Mouse (Mus musculus): ENCODE data around the gene Bglap2. TPM values are rescaled to one million over a fixed set of nuclear protein-coding genes. Genes with fewer than 3 reads are reported as not detected.

Bglap2 gene
- total and polyA plus RNA-seq, 2 experiments from 2014 or later, result not detected

- no peak overlapping the region for H3K9ac ChIP-seq (replicated peaks; ENCODE audit: low read depth, low read length)
- no peak for TF ChIP-seq CTCF (IDR thresholded peaks at IDR 0.05; ENCODE audit: low read depth)
- H3K9me3 ChIP-seq (replicated peaks; ENCODE audit: control insufficient read depth, low read length), result no peaks in the 10 kb centered on the region
- H3K27me3 ChIP-seq (ENCODE audit: control insufficient read depth, insufficient read depth, low read length), result no peaks in the 10 kb centered on the region
- WGBS, result 65% methylated on average over 13 of the region's 13 CpGs
- peaks cover 100% of the 10 kb centered on the region for H3K36me3 ChIP-seq (replicated peaks; ENCODE audit: control insufficient read depth, insufficient read depth, low read length)
- no peak overlapping the region for H3K4me3 ChIP-seq (ENCODE audit: low read depth, low read length)
- no peak overlapping the region for H3K4me2 ChIP-seq (ENCODE audit: low read depth, low read length)
- DNase-seq (ENCODE audit: low spot score) (no peak), ATAC-seq (ENCODE audit: insufficient read depth, low read depth) (no peak)
- H3K27ac ChIP-seq (ENCODE audit: low read depth), result no peak overlapping the region
- H3K4me1 ChIP-seq (ENCODE audit: control insufficient read depth, insufficient read depth), result no peaks in the 10 kb centered on the region
These were observed 27.8 kb downstream of the Bglap2 start for GRCm38 (mm10) chr3:88350732-88351131.

GRCm38 (mm10) chr3:88339006-88339405 lies 39.5 kb downstream of the Bglap2 start:
- Histone ChIP-seq H3K27me3 (ENCODE audit: control insufficient read depth, insufficient read depth, low read length) (no peaks in the 10 kb centered on the region), H3K27ac (ENCODE audit: low read depth) (peak overlapping the region; percentile 8; the same call in 1 of the 2 replicates), H3K36me3 (replicated peaks; ENCODE audit: control insufficient read depth, insufficient read depth, low read length) (peaks cover 29% of the 10 kb centered on the region), H3K9ac (replicated peaks; ENCODE audit: low read depth, low read length) (no peak overlapping the region), H3K4me3 (ENCODE audit: low read depth, low read length) (no peak overlapping the region), H3K9me3 (replicated peaks; ENCODE audit: control insufficient read depth, low read length) (no peaks in the 10 kb centered on the region), H3K4me1 (ENCODE audit: control insufficient read depth, insufficient read depth) (peaks cover 17% of the 10 kb centered on the region), H3K4me2 (ENCODE audit: low read depth, low read length) (no peak overlapping the region)
- DNase-seq (ENCODE audit: low spot score) (no peak), ATAC-seq (ENCODE audit: insufficient read depth, low read depth) (no peak)
- TF ChIP-seq CTCF (IDR thresholded peaks at IDR 0.05; ENCODE audit: low read depth), result no peak
- no peak for TF ChIP-seq EP300 (IDR thresholded peaks at IDR 0.05; ENCODE audit: low read depth)
- 62% methylated on average over 3 of the region's 3 CpGs for WGBS

- H3K4me2 ChIP-seq (ENCODE audit: low read depth, low read length), result no peak overlapping the region
These were observed 40.2 kb downstream of the Bglap2 start for GRCm38 (mm10) chr3:88338316-88338715.

GRCm38 (mm10) chr3:88337367-88338020 lies 41.0 kb downstream of the Bglap2 start:
- DNase-seq (ENCODE audit: low spot score), result peak; percentile 8
- Histone ChIP-seq H3K4me3 (ENCODE audit: low read depth, low read length) (peak overlapping the region; percentile 96), H3K9me3 (replicated peaks; ENCODE audit: control insufficient read depth, low read length) (no peaks in the 10 kb centered on the region), H3K27me3 (ENCODE audit: control insufficient read depth, insufficient read depth, low read length) (no peaks in the 10 kb centered on the region), H3K4me1 (ENCODE audit: control insufficient read depth, insufficient read depth) (peaks cover 17% of the 10 kb centered on the region), H3K9ac (replicated peaks; ENCODE audit: low read depth, low read length) (peak overlapping the region; percentile 44), H3K36me3 (replicated peaks; ENCODE audit: control insufficient read depth, insufficient read depth, low read length) (peaks cover 14% of the 10 kb centered on the region), H3K4me2 (ENCODE audit: low read depth, low read length) (peak overlapping the region; percentile 86), H3K27ac (ENCODE audit: low read depth) (peak overlapping the region; percentile 98)
- no peak for ATAC-seq (ENCODE audit: insufficient read depth, low read depth)
- 40% methylated on average over 11 of the region's 11 CpGs for WGBS
- TF ChIP-seq CTCF (IDR thresholded peaks at IDR 0.05; ENCODE audit: low read depth), result no peak
- no peak for TF ChIP-seq EP300 (IDR thresholded peaks at IDR 0.05; ENCODE audit: low read depth)

More at GRCm38 (mm10) chr3:88338316-88338715, 40.2 kb downstream of the Bglap2 start:
- ATAC-seq (ENCODE audit: insufficient read depth, low read depth) (no peak), DNase-seq (ENCODE audit: low spot score) (no peak)
- H3K4me3 ChIP-seq (ENCODE audit: low read depth, low read length), result no peak overlapping the region
- TF ChIP-seq EP300 (IDR thresholded peaks at IDR 0.05; ENCODE audit: low read depth), result no peak
- no peak for TF ChIP-seq CTCF (IDR thresholded peaks at IDR 0.05; ENCODE audit: low read depth)
- H3K36me3 ChIP-seq (replicated peaks; ENCODE audit: control insufficient read depth, insufficient read depth, low read length), result peaks cover 22% of the 10 kb centered on the region
- H3K27ac ChIP-seq (ENCODE audit: low read depth), result no peak overlapping the region
- H3K4me1 ChIP-seq (ENCODE audit: control insufficient read depth, insufficient read depth), result peaks cover 17% of the 10 kb centered on the region
- H3K9ac ChIP-seq (replicated peaks; ENCODE audit: low read depth, low read length), result no peak overlapping the region
- no peaks in the 10 kb centered on the region for H3K27me3 ChIP-seq (ENCODE audit: control insufficient read depth, insufficient read depth, low read length)
- no peaks in the 10 kb centered on the region for H3K9me3 ChIP-seq (replicated peaks; ENCODE audit: control insufficient read depth, low read length)
- WGBS, result 78% methylated on average over 7 of the region's 7 CpGs

GRCm38 (mm10) chr3:88336058-88337013 lies 42.2 kb downstream of the Bglap2 start, which contains the start of the genes Tmem79 and Smg5:
Gene Tmem79, minus strand, starts transcription at chr3:88336148.
Gene Smg5, plus strand, starts transcription at chr3:88336260.
- WGBS, result 1% methylated on average over 64 of the region's 66 CpGs
- peak; percentile 94 for ATAC-seq (ENCODE audit: insufficient read depth, low read depth)

More at GRCm38 (mm10) chr3:88336058-88337013, 42.2 kb downstream of the Bglap2 start, which contains the start of the genes Tmem79 and Smg5:
- Histone ChIP-seq H3K27ac (ENCODE audit: low read depth) (peak within 1 kb of the TSS; percentile 98), H3K9me3 (replicated peaks; ENCODE audit: control insufficient read depth, low read length) (no peaks in the 10 kb centered on the region), H3K4me3 (ENCODE audit: low read depth, low read length) (peak within 1 kb of the TSS; percentile 96), H3K27me3 (ENCODE audit: control insufficient read depth, insufficient read depth, low read length) (no peaks in the 10 kb centered on the region), H3K4me1 (ENCODE audit: control insufficient read depth, insufficient read depth) (peaks cover 17% of the 10 kb centered on the region), H3K9ac (replicated peaks; ENCODE audit: low read depth, low read length) (peak within 1 kb of the TSS; percentile 95), H3K36me3 (replicated peaks; ENCODE audit: control insufficient read depth, insufficient read depth, low read length) (peaks cover 5% of the 10 kb centered on the region; the same call in 1 of the 2 replicates), H3K4me2 (ENCODE audit: low read depth, low read length) (peak within 1 kb of the TSS; percentile 86)
- TF ChIP-seq EP300 (IDR thresholded peaks at IDR 0.05; ENCODE audit: low read depth), result peak; percentile 89
- no peak for TF ChIP-seq CTCF (IDR thresholded peaks at IDR 0.05; ENCODE audit: low read depth)
- peak; percentile 95 for DNase-seq (ENCODE audit: low spot score)

Measured in heart, postnatal 0 days (tissue).